Mouse (Mus musculus) hindbrain, postnatal 0 days (tissue): Measurements from ENCODE around the gene Lag3. TPM values are rescaled to one million over a fixed set of nuclear protein-coding genes. Genes with fewer than 3 reads are reported as not detected.

Source experiments
- ATAC-seq: fragments of 200-750 bp; cut with Nextera tagmentation; 2 replicates; pipeline ENCODE4 v1.8.0; 2017; ENCODE audit warnings: mild to moderate bottlenecking, moderate TSS enrichment, moderate library complexity
- DNase-seq: peaks from one replicate; pipeline ENCODE4 v3.0.0-alpha.2; 2015; ENCODE audit warnings: low spot score
- H3K27ac ChIP-seq: fragments of 300-500 bp; sonication (generic); 2 replicates; pipeline ENCODE4 v1.5.1; 2014; ENCODE audit warnings: mild to moderate bottlenecking
- H3K27me3 ChIP-seq: fragments of 300-500 bp; sonication (generic); 2 replicates; pipeline ENCODE4 v1.6.1; 2014; ENCODE audit warnings: low read length, mixed read lengths; ENCODE audit not compliant: insufficient read depth
- H3K36me3 ChIP-seq: fragments of 300-500 bp; sonication (generic); 2 replicates; pipeline ENCODE4 v1.6.1; 2014; ENCODE audit warnings: low read length, mixed read lengths; ENCODE audit not compliant: insufficient read depth
- H3K4me1 ChIP-seq: fragments of 300-500 bp; sonication (generic); 2 replicates; pipeline ENCODE4 v1.6.1; 2014; ENCODE audit warnings: antibody characterized with exemption, low read length, mixed read lengths; ENCODE audit not compliant: insufficient read depth
- H3K4me2 ChIP-seq: fragments of 300-500 bp; sonication (generic); 2 replicates; pipeline ENCODE4 v1.6.1; 2014; ENCODE audit warnings: low read depth, mild to moderate bottlenecking, low read length, moderate library complexity, mixed read lengths
- H3K4me3 ChIP-seq: fragments of 300-500 bp; sonication (generic); 2 replicates; pipeline ENCODE4 v1.5.1; 2014; ENCODE audit warnings: low read length
- H3K9ac ChIP-seq: fragments of 300-500 bp; sonication (generic); replicated peaks from 2 replicates; pipeline ENCODE4 v1.6.1; 2014; ENCODE audit warnings: mild to moderate bottlenecking, low read length, moderate library complexity, mixed read lengths
- H3K9me3 ChIP-seq: fragments of 300-500 bp; sonication (generic); 2 replicates; pipeline ENCODE4 v1.6.1; 2016; ENCODE audit warnings: low read length, mixed read lengths
- CTCF ChIP-seq: IDR thresholded peaks from 2 replicates; pipeline ENCODE4 v1.5.1; 2016; ENCODE audit warnings: antibody characterized with exemption, control low read depth, low read depth
- WGBS: fragments of 180-500 bp; shearing (Covaris S2); extraction: QIAGEN DNeasy Blood & Tissue Kit; methylation state at CpG from one replicate; pipeline ENCODE4 v1.1.7; 2014; 5-methylcytosine and 5-hydroxymethylcytosine counted together
- polyA plus RNA-seq: library from polyadenylated mRNA; unstranded; fragments of >200 nt; fragmentation: Nextera tagmentation; extraction: Ambion mirVana; gene quantifications from 2 replicates; pipeline ENCODE4 v1.2.1, GENCODE M21; 2015
- total RNA-seq: library from RNA; depleted of rRNA; stranded (reverse); fragments of >200 nt; gene quantifications from 2 replicates; pipeline ENCODE4 v1.2.3, GENCODE M21; 2014

The Lag3 gene
- total and polyA plus RNA-seq, 2 experiments from 2014 or later, result 2.2 to 3.6 TPM

GRCm38 (mm10) chr6:124866560-124866959, 44.9 kb downstream of the Lag3 start:
- Histone ChIP-seq H3K4me2 (no peak overlapping the region), H3K9ac (peak overlapping the region; percentile 28; the same call in 1 of the 2 replicates), H3K4me3 (no peak overlapping the region), H3K36me3 (no peaks in the 10 kb centered on the region), H3K9me3 (no peaks in the 10 kb centered on the region), H3K27ac (peak overlapping the region; percentile 97), H3K4me1 (peaks cover 37% of the 10 kb centered on the region), H3K27me3 (no peaks in the 10 kb centered on the region)
- WGBS, result 55% methylated on average over 6 of the region's 7 CpGs
- no peak for DNase-seq
- no peak for ATAC-seq
- TF ChIP-seq CTCF, result no peak

GRCm38 (mm10) chr6:124865766-124866362, 45.6 kb downstream of the Lag3 start:
- no peaks in the 10 kb centered on the region for H3K27me3 ChIP-seq
- peak; percentile 28 for DNase-seq
- no peak overlapping the region for H3K4me2 ChIP-seq
- H3K9ac ChIP-seq, result no peak overlapping the region; the same call in 1 of the 2 replicates
- H3K4me1 ChIP-seq, result peaks cover 42% of the 10 kb centered on the region
- no peaks in the 10 kb centered on the region for H3K9me3 ChIP-seq
- no peak for TF ChIP-seq CTCF
- H3K4me3 ChIP-seq, result no peak overlapping the region
- no peak for ATAC-seq
- H3K27ac ChIP-seq, result peak overlapping the region; percentile 97
- no peaks in the 10 kb centered on the region for H3K36me3 ChIP-seq
- WGBS, result 45% methylated on average over 18 of the region's 18 CpGs

GRCm38 (mm10) chr6:124863658-124864298, 47.7 kb downstream of the Lag3 start, which contains the start of gene Gpr162:
Gpr162 (minus strand) TSS chr6:124863983.
- peak within 1 kb of the TSS; percentile 69 for H3K4me3 ChIP-seq
- peak within 1 kb of the TSS; percentile 91 for H3K9ac ChIP-seq
- no peaks in the 10 kb centered on the region for H3K9me3 ChIP-seq
- peak; percentile 57 for ATAC-seq
- WGBS, result 1% methylated on average over 35 of the region's 43 CpGs
- peak; percentile 77 for DNase-seq
- peaks cover 44% of the 10 kb centered on the region for H3K4me1 ChIP-seq
- peak within 1 kb of the TSS; percentile 97 for H3K27ac ChIP-seq
- H3K36me3 ChIP-seq, result no peaks in the 10 kb centered on the region
- H3K4me2 ChIP-seq, result peak within 1 kb of the TSS; percentile 81
- no peak; the same call in 1 of the 2 replicates for TF ChIP-seq CTCF
- no peaks in the 10 kb centered on the region for H3K27me3 ChIP-seq

- Histone ChIP-seq H3K27me3 (no peaks in the 10 kb centered on the region), H3K9me3 (no peaks in the 10 kb centered on the region), H3K4me2 (peak overlapping the region; percentile 81), H3K4me3 (peak overlapping the region; percentile 69), H3K9ac (peak overlapping the region; percentile 91), H3K36me3 (no peaks in the 10 kb centered on the region), H3K27ac (peak overlapping the region; percentile 97), H3K4me1 (peaks cover 44% of the 10 kb centered on the region)
- peak; percentile 25; the same call in 1 of the 2 replicates for ATAC-seq
- peak; percentile 46 for DNase-seq
- 0% methylated on average over 6 of the region's 16 CpGs for WGBS
- TF ChIP-seq CTCF, result no peak; the same call in 1 of the 2 replicates
Observed at GRCm38 (mm10) chr6:124863125-124863657, 48.3 kb downstream of the Lag3 start.

- Histone ChIP-seq H3K27ac (peak overlapping the region; percentile 97), H3K4me1 (peaks cover 44% of the 10 kb centered on the region), H3K36me3 (no peaks in the 10 kb centered on the region), H3K4me3 (peak overlapping the region; percentile 69), H3K27me3 (no peaks in the 10 kb centered on the region), H3K9me3 (no peaks in the 10 kb centered on the region), H3K4me2 (peak overlapping the region; percentile 81), H3K9ac (peak overlapping the region; percentile 91)
- WGBS, result 8% methylated on average over 7 of the region's 8 CpGs
- no peak for TF ChIP-seq CTCF
- ATAC-seq (peak; percentile 2; the same call in 1 of the 2 replicates), DNase-seq (peak; percentile 14)
Observed at GRCm38 (mm10) chr6:124862406-124863124, 48.9 kb downstream of the Lag3 start.

GRCm38 (mm10) chr6:124861802-124862201, 49.7 kb downstream of the Lag3 start:
- H3K27me3 ChIP-seq, result no peaks in the 10 kb centered on the region
- H3K4me2 ChIP-seq, result peak overlapping the region; percentile 81
- peak overlapping the region; percentile 91 for H3K9ac ChIP-seq
- peak overlapping the region; percentile 69; the same call in 1 of the 2 replicates for H3K4me3 ChIP-seq
- peak overlapping the region; percentile 97 for H3K27ac ChIP-seq
- ATAC-seq (no peak), DNase-seq (no peak)
- no peak for TF ChIP-seq CTCF
- 48% methylated on average over 3 of the region's 3 CpGs for WGBS
- peaks cover 41% of the 10 kb centered on the region for H3K4me1 ChIP-seq
- H3K9me3 ChIP-seq, result no peaks in the 10 kb centered on the region
- no peaks in the 10 kb centered on the region for H3K36me3 ChIP-seq
